ENCODE assay signal across 20 mouse cellular contexts in genomic region chr1:158480285-158480684, GRCm38 (mm10).
DNase-seq lines count a peak whose midpoint lies in the region; ATAC-seq lines count a peak whose summit lies in the region.
"Had no signal": no experiment of that assay in that cellular context is flagged by ENCODE, and none has a peak within 500 bp of the region (broad histone marks: within the 10 kb centered on the region; RNA-seq: fewer than 3 reads in every experiment).

No protein-coding gene starts in this region.

- no peak overlapping the region for H3K27ac ChIP-seq in hindbrain, embryonic 16.5 days (ENCODE audit: low read depth, low read length)
- no peak overlapping the region for H3K27ac ChIP-seq in hindbrain, embryonic 11.5 days (ENCODE audit: low read depth, low read length)
- H3K27ac ChIP-seq in forebrain, embryonic 10.5 days = no peak overlapping the region
- H3K27ac ChIP-seq: embryonic facial prominence, embryonic 13.5 days; gastrocnemius, adult 2 months; hindbrain, embryonic 12.5 days had no signal

- no peaks in the 10 kb centered on the region; the same call in 1 of the 2 replicates for H3K4me1 ChIP-seq in hindbrain, embryonic 16.5 days (ENCODE audit: control insufficient read depth, insufficient read depth, low read depth, low read length)
- H3K4me1 ChIP-seq in hindbrain, embryonic 11.5 days (replicated peaks; ENCODE audit: control insufficient read depth, insufficient read depth, low read length) = no peaks in the 10 kb centered on the region
- no peaks in the 10 kb centered on the region for H3K4me1 ChIP-seq in forebrain, embryonic 10.5 days
- H3K4me1 ChIP-seq: embryonic facial prominence, embryonic 13.5 days; heart, embryonic 12.5 days; hindbrain, embryonic 12.5 days had no signal

- H3K36me3 ChIP-seq in hindbrain, embryonic 16.5 days (ENCODE audit: control insufficient read depth, insufficient read depth, low read length) = no peaks in the 10 kb centered on the region
- H3K36me3 ChIP-seq in hindbrain, embryonic 11.5 days (ENCODE audit: control insufficient read depth, insufficient read depth, low read length) = no peaks in the 10 kb centered on the region
- H3K36me3 ChIP-seq in forebrain, embryonic 10.5 days (replicated peaks) = no peaks in the 10 kb centered on the region
- H3K36me3 ChIP-seq: embryonic facial prominence, embryonic 13.5 days; heart, embryonic 12.5 days; hindbrain, embryonic 12.5 days had no signal

- intact Hi-C loops in left cerebral cortex, postnatal 4 days (cut with DNase I) = no loop called here
- intact Hi-C loops in left cerebral cortex, postnatal 36 days (cut with DNase I) = no loop called here

- no peak overlapping the region for H3K4me3 ChIP-seq in hindbrain, embryonic 16.5 days (ENCODE audit: low read length)
- no peak overlapping the region for H3K4me3 ChIP-seq in hindbrain, embryonic 11.5 days (ENCODE audit: low read depth, low read length)
- H3K4me3 ChIP-seq in forebrain, embryonic 10.5 days = no peak overlapping the region
- H3K4me3 ChIP-seq: embryonic facial prominence, embryonic 13.5 days; gastrocnemius, adult 2 months; heart, embryonic 12.5 days; hindbrain, embryonic 12.5 days had no signal

- ATAC-seq in hindbrain, embryonic 16.5 days = peak; percentile 61; the same call in 1 of the 2 replicates
- no peak for ATAC-seq in hindbrain, embryonic 11.5 days (ENCODE audit: low FRiP score)
- ATAC-seq: CD4-positive, CD25-positive, alpha-beta regulatory T cell, adult 4 months; forebrain, embryonic 14.5 days; inflammation-experienced regulatory T-cells, adult 6 months; intestine, postnatal 0 days had no signal

- H3K9me3 ChIP-seq in hindbrain, embryonic 16.5 days (ENCODE audit: control insufficient read depth, low read length) = no peaks in the 10 kb centered on the region
- H3K9me3 ChIP-seq in hindbrain, embryonic 11.5 days (ENCODE audit: control insufficient read depth, low read length) = no peaks in the 10 kb centered on the region
- H3K9me3 ChIP-seq in forebrain, embryonic 10.5 days = no peaks in the 10 kb centered on the region
- H3K9me3 ChIP-seq: embryonic facial prominence, embryonic 13.5 days; heart, embryonic 12.5 days; hindbrain, embryonic 12.5 days had no signal

- peak; percentile 83 to 86 for DNase-seq in cerebellum, postnatal 10 days
- DNase-seq in cerebellum, adult 9-11 months = no peak
- DNase-seq in hindbrain, embryonic 11.5 days (ENCODE audit: low spot score) = no peak
- DNase-seq in left cerebral cortex, postnatal 4 days = peak; percentile 68
- DNase-seq in left cerebral cortex, postnatal 36 days (ENCODE audit: low spot score in 2 of 2) = no peak
- no peak for DNase-seq in forebrain, embryonic 10.5 days (ENCODE audit: extremely low spot score, low spot score)
- DNase-seq: adrenal gland, postnatal 14 days; B cell, adult 2 months; cerebellum, adult 18-20 months; cerebellum, postnatal 25 days; gastrocnemius, adult 2 months; gastrocnemius, postnatal 25 days had no signal

- H3K4me2 ChIP-seq in hindbrain, embryonic 16.5 days (ENCODE audit: low read length) = no peak overlapping the region
- no peak overlapping the region for H3K4me2 ChIP-seq in hindbrain, embryonic 11.5 days (replicated peaks; ENCODE audit: low read depth, low read length)
- H3K4me2 ChIP-seq: embryonic facial prominence, embryonic 13.5 days; heart, embryonic 12.5 days; hindbrain, embryonic 12.5 days had no signal

- H3K9ac ChIP-seq in hindbrain, embryonic 16.5 days (ENCODE audit: low read depth, low read length) = no peak overlapping the region
- H3K9ac ChIP-seq in hindbrain, embryonic 11.5 days (ENCODE audit: low read depth, low read length) = no peak overlapping the region
- H3K9ac ChIP-seq: embryonic facial prominence, embryonic 13.5 days; heart, embryonic 12.5 days; hindbrain, embryonic 12.5 days had no signal

- H3K27me3 ChIP-seq in hindbrain, embryonic 16.5 days (replicated peaks; ENCODE audit: control insufficient read depth, insufficient read depth, low read length) = no peaks in the 10 kb centered on the region
- H3K27me3 ChIP-seq in hindbrain, embryonic 11.5 days (ENCODE audit: control insufficient read depth, insufficient read depth, low read length) = no peaks in the 10 kb centered on the region
- no peaks in the 10 kb centered on the region for H3K27me3 ChIP-seq in forebrain, embryonic 10.5 days (ENCODE audit: poor library complexity, severe bottlenecking)
- H3K27me3 ChIP-seq: embryonic facial prominence, embryonic 13.5 days; heart, embryonic 12.5 days; hindbrain, embryonic 12.5 days had no signal

- WGBS in hindbrain, embryonic 16.5 days = 72% methylated on average over 6 of the region's 6 CpGs
- 85% methylated on average over 6 of the region's 6 CpGs for WGBS in hindbrain, embryonic 11.5 days
- WGBS in forebrain, embryonic 10.5 days = 83% methylated on average over 6 of the region's 6 CpGs

Comparison
In these comparisons a context has a peak if more than half of its experiments do, and no peak if none do; other contexts are left out.
1. DNase-seq: peak in cerebellum, postnatal 10 days (2 of 2) and left cerebral cortex, postnatal 4 days (single experiment); none in cerebellum, adult 9-11 months (single experiment), hindbrain, embryonic 11.5 days (single experiment), left cerebral cortex, postnatal 36 days (0 of 2) and forebrain, embryonic 10.5 days (single experiment).